Mouse (Mus musculus): ENCODE results near the gene Dapk2.

Dapk2 gene

DNA sequence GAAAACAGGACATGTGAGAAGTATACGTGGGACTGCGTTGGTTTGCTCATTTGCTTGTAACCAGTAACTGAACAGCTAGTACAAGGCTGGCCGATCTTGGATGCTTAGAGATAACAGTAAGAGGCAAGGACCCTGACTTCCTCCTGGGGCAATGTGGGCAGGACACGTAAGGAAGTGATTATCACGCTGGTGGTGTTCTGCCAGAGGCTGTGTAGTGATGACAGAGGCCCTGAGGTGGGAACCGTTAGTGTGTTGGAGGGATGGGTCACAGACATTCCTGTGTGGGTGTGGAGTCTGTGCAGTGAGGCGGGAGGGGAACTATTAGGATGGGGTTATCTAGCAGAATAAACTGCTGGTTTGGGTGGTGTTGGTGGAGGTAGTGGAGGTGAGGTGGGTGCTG is 81.2 kb downstream of the Dapk2 start:
- no peak for DNase-seq

GRCm38 (mm10) chr9:66239691-66240090 is 81.7 kb downstream of the Dapk2 start:
- no peak for DNase-seq

GRCm38 (mm10) chr9:66240493-66240892 is 82.5 kb downstream of the Dapk2 start:
- DNase-seq = peak; percentile 45

- peak; percentile 26 for DNase-seq
These were observed 83.0 kb downstream of the Dapk2 start for GRCm38 (mm10) chr9:66240991-66241390.

GRCm38 (mm10) chr9:66241722-66242121 is 83.7 kb downstream of the Dapk2 start:
- no peak for DNase-seq

DNA sequence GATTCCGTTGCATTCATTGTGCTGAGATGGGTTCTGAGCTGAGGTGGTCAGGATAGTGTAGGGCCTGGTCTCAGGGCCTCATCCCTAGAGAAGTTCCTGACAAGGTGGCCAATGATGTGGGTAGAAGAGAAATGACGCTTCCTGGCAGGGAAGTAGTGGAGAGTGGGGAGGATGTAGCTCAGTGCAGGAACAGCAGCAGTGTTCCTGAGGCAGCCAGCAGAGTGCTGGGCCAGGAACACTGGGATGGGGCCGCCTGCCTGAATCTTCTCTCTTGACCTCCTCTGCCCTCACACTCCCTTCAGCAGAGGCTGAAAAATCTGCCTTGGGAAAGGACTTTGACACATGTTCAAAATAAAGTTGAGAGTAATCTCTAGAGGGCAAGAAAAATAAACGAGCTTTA is 85.2 kb downstream of the Dapk2 start:
- no peak for DNase-seq

- DNase-seq = no peak
These were observed 86.1 kb downstream of the Dapk2 start for GRCm38 (mm10) chr9:66244079-66244478.

GRCm38 (mm10) chr9:66245707-66246106 is 87.7 kb downstream of the Dapk2 start:
- DNase-seq = no peak

- DNase-seq = no peak
These were observed 91.3 kb downstream of the Dapk2 start for GRCm38 (mm10) chr9:66249281-66249680.

- DNase-seq = no peak
These were observed 93.2 kb downstream of the Dapk2 start for GRCm38 (mm10) chr9:66251159-66251691.

- no peak for DNase-seq
These were observed 103.7 kb downstream of the Dapk2 start for GRCm38 (mm10) chr9:66261741-66262140.

DNA sequence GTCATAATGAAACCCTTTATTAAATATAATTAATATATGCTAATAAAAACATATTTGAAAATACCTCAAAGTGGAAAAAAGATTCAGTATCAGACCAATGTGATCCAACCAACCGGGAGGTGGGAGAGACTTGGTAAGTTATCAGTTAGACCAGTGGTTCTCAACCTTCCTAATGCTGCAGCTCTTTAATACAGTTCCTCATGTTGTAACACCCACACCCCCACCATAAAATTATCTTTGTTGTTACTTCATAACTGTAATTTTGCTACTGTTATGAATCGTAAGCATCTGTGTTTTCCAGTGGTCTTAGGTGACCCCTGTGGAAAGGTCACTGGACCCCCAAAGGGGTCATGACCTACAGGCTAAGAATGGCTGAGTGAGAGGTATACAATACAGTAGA is 105.7 kb downstream of the Dapk2 start:
- no peak for DNase-seq

GRCm38 (mm10) chr9:66265645-66266044 is 107.6 kb downstream of the Dapk2 start:
- DNase-seq = no peak

DNA sequence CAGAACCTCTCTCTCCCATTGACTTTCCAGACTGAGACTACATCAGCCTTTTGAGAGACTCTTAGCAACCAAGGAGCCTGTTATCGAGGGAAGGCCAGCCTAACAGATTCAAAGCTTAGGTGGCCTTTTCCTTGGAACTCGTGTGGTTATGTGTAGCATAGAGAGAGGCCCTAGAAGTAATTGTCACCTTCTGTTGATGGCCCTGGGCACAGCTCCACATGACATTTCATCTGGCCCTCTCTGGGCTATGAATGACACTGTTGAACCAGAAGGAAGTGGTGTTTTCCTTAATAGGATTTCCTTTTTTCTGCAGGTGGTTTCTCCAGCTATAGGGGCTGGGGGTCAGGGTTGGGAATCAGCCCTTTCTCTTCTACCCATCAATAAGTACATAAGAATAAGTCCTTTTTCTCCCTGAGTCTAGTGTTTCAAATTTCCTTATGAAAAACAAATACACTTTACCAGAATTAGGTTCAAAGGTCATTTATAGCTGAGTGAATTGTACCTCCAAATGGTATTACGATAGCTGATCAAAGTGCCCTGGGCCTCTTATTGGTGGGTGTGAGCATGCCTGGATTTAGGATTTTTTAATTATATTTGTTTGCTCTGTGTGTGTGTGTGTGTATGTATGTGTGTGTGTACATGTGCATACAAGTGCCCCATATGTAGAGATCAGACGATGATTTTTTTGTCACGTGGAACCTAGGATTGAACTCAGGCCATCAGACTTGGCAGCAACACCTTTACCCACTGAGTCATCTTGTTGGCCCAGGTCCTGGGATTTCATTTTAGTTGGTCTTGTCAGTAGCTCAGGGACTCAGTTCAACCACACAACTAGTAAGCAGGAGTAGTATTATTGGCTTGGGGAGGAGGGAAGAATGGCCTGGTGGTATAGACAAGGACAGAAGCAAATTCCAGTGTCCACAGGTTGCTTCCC is 108.5 kb downstream of the Dapk2 start:
- no peak for DNase-seq

DNA sequence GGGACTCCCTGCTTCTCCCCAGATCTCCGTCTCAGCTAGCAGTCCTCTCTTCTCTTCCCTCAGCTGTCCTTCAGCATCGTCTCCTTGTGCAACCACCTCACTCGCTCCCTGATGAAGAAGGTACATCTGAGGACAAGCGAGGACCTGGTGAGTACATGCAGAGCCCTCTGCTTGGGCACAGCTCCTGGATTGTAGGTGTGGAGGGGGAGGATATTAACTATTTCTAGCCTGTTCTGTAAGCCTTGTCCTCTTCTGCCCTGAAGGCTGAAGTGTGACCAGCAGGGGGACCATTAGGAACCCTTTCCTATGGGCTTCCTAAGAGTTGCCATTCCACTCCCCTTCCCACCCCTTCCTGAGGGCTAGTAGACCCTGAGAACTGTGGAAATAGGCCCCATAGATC is 110.8 kb downstream of the Dapk2 start:
- no peak for DNase-seq

GRCm38 (mm10) chr9:66270038-66270437 is 112.0 kb downstream of the Dapk2 start:
- no peak for DNase-seq

- DNase-seq = no peak
These were observed 113.7 kb downstream of the Dapk2 start for GRCm38 (mm10) chr9:66271726-66272125.

- DNase-seq = no peak
These were observed 115.6 kb downstream of the Dapk2 start for GRCm38 (mm10) chr9:66273632-66274031.

GRCm38 (mm10) chr9:66274657-66275056 is 116.6 kb downstream of the Dapk2 start:
- no peak for DNase-seq

- peak; percentile 44 for DNase-seq
These were observed 117.4 kb downstream of the Dapk2 start for GRCm38 (mm10) chr9:66275267-66275991.

DNA sequence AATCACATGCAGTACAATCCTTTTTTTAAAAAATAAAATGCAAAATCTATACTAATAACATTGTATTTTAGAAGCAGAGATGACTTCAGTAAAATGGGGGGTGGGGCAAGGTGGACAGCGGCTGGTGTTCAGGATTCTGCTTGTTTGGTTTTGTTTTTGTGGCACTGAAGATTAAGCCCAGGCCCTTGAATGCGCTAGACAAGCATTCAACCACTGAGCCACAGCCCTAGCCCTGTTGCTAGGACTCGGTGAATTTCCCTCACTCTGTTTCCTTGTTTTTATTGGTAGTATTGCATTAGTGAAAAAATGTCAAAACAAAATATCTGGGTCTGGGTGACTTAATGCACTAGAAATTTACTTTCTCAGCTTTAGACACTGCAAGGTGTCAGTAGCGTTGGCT is 118.0 kb downstream of the Dapk2 start:
- DNase-seq = no peak

GRCm38 (mm10) chr9:66276697-66277385 is 118.8 kb downstream of the Dapk2 start:
- DNase-seq = no peak

DNA sequence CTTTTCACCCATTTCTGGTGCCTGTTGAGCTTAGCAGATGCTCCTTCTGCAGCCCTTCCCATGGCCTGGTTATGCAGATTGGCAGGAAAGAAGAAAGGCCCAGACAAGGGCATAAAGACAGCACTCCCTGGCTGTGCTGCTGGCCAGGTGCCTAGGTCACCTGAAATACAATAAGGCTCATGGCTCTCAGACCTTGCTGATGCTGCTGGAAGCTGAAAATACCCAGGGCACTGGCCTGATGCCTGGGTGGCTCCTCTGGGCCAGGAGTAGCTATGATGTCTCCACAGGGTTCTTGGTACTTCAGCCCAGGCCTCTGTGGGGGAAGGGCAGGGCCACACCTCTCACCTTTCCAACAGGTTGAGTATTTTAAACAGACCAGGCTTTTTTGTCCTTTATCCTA is 121.6 kb downstream of the Dapk2 start:
- peak; percentile 76 for DNase-seq

Measured in cerebellum, adult 11 months (tissue).